Mouse (Mus musculus) lung, adult 2 months (tissue): ENCODE data around the gene Grin2a.

Experiments
- CTCF ChIP-seq: fragments of 200-500 bp; IDR thresholded peaks from 2 replicates; pipeline ENCODE4 v1.5.1; 2011; ENCODE audit warnings: mild to moderate bottlenecking, low read length, control low read depth; ENCODE audit not compliant: insufficient read depth
- POLR2A ChIP-seq: fragments of 200-500 bp; IDR thresholded peaks from 2 replicates; pipeline ENCODE4 v1.6.1; 2011; ENCODE audit warnings: low read depth, mild to moderate bottlenecking, control low read depth, low read length, borderline replicate concordance; ENCODE audit errors: extremely low read depth

- TF ChIP-seq CTCF = no peak
- TF ChIP-seq POLR2A = no peak
These were observed 32.9 kb downstream of the Grin2a start for GRCm38 (mm10) chr16:9962482-9962881.
